In the genomic region with DNA sequence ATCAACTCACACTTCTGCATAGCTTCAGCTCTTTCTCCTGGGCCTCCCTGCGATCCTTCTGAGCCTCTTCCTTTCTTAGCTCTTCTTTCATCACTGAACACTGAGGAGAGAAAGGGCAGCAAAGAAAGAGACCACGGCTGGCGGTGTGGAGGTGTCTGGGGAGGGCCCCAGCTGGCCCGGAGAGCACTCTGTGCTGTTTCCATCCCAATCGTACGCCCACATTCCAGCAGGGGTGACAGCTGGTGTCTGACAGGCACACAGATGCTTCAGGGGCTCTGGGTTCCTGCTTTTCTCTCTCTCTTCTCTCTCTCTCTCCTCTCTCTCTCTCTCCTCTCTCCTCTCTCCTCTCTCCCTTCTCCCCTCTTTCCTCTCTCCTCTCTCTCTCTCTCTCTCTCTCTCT, we compare ENCODE assay signal across 9 mouse cellular contexts. TPM values are rescaled to one million over a fixed set of nuclear protein-coding genes. Genes with fewer than 3 reads are reported as not detected.
DNase-seq lines count a peak whose midpoint lies in the region; ATAC-seq lines count a peak whose summit lies in the region.
"Had no signal": no experiment of that assay in that cellular context is flagged by ENCODE, and none has a peak within 500 bp of the region (broad histone marks: within the 10 kb centered on the region; RNA-seq: fewer than 3 reads in every experiment).

No protein-coding gene starts in this region.

- no peaks in the 10 kb centered on the region for H3K36me3 ChIP-seq in forebrain, embryonic 15.5 days
- H3K36me3 ChIP-seq in forebrain, embryonic 16.5 days (ENCODE audit: control insufficient read depth, insufficient read depth) = no peaks in the 10 kb centered on the region
- no peaks in the 10 kb centered on the region for H3K36me3 ChIP-seq in midbrain, embryonic 10.5 days
- 0 out of 2 replicates have a peak, but pooled peaks cover 2% of the 10 kb centered on the region for H3K36me3 ChIP-seq in midbrain, embryonic 16.5 days (ENCODE audit: control insufficient read depth, insufficient read depth, low read length)

- no peak overlapping the region for H3K4me3 ChIP-seq in forebrain, embryonic 15.5 days
- H3K4me3 ChIP-seq in forebrain, embryonic 16.5 days (replicated peaks; ENCODE audit: low read length) = no peak overlapping the region
- H3K4me3 ChIP-seq in midbrain, embryonic 10.5 days = no peak overlapping the region
- H3K4me3 ChIP-seq in midbrain, embryonic 16.5 days (ENCODE audit: low read depth, low read length) = no peak overlapping the region

- 17% methylated on average over 6 of the region's 6 CpGs for WGBS in forebrain, embryonic 15.5 days
- WGBS in forebrain, embryonic 16.5 days = 25% methylated on average over 6 of the region's 6 CpGs
- WGBS in midbrain, embryonic 10.5 days = 41% methylated on average over 6 of the region's 6 CpGs
- 10% methylated on average over 6 of the region's 6 CpGs for WGBS in midbrain, embryonic 16.5 days

- no peaks in the 10 kb centered on the region for H3K27me3 ChIP-seq in forebrain, embryonic 15.5 days
- no peaks in the 10 kb centered on the region for H3K27me3 ChIP-seq in forebrain, embryonic 16.5 days (replicated peaks; ENCODE audit: control insufficient read depth, insufficient read depth, low read length)
- H3K27me3 ChIP-seq in midbrain, embryonic 10.5 days (ENCODE audit: low read depth, poor library complexity, severe bottlenecking) = no peaks in the 10 kb centered on the region
- H3K27me3 ChIP-seq in midbrain, embryonic 16.5 days (ENCODE audit: control insufficient read depth, insufficient read depth, low read depth, low read length) = no peaks in the 10 kb centered on the region

- peak; percentile 63; the same call in 1 of the 2 replicates for ATAC-seq in forebrain, embryonic 15.5 days (replicated peaks)
- no peak for ATAC-seq in forebrain, embryonic 16.5 days
- no peak for ATAC-seq in midbrain, embryonic 16.5 days
- ATAC-seq in megakaryocyte progenitor cell, adult 5-6 weeks (replicated peaks; ENCODE audit: poor library complexity) = no peak

- DNase-seq in midbrain, embryonic 10.5 days (ENCODE audit: low spot score) = no peak
- peak; percentile 82 to 87 for DNase-seq in layer of hippocampus, postnatal 36 days
- peak; percentile 57 for DNase-seq in right cerebral cortex, postnatal 14 days
- no peak for DNase-seq in kidney, postnatal 25 days
- DNase-seq: kidney, adult 9 months had no signal

- H3K27ac ChIP-seq in forebrain, embryonic 15.5 days (replicated peaks) = no peak overlapping the region
- H3K27ac ChIP-seq in forebrain, embryonic 16.5 days (ENCODE audit: low read length) = no peak overlapping the region
- H3K27ac ChIP-seq in midbrain, embryonic 10.5 days (replicated peaks) = peak overlapping the region; percentile 68
- no peak overlapping the region for H3K27ac ChIP-seq in midbrain, embryonic 16.5 days (ENCODE audit: low read length)

- peaks cover 3% of the 10 kb centered on the region; the same call in 1 of the 2 replicates for H3K9me3 ChIP-seq in forebrain, embryonic 15.5 days
- no peaks in the 10 kb centered on the region; the same call in 1 of the 2 replicates for H3K9me3 ChIP-seq in forebrain, embryonic 16.5 days (ENCODE audit: control insufficient read depth, low read length)
- peaks cover 7% of the 10 kb centered on the region; the same call in 1 of the 2 replicates for H3K9me3 ChIP-seq in midbrain, embryonic 10.5 days (replicated peaks)
- H3K9me3 ChIP-seq in midbrain, embryonic 16.5 days (replicated peaks; ENCODE audit: control insufficient read depth, low read length, poor library complexity, severe bottlenecking) = 0 out of 2 replicates have a peak, but pooled peaks cover 6% of the 10 kb centered on the region

- no peak overlapping the region for H3K4me2 ChIP-seq in forebrain, embryonic 15.5 days (replicated peaks)
- H3K4me2 ChIP-seq in forebrain, embryonic 16.5 days (ENCODE audit: low read length) = no peak overlapping the region
- no peak overlapping the region for H3K4me2 ChIP-seq in midbrain, embryonic 16.5 days (ENCODE audit: low read length)

- H3K9ac ChIP-seq in forebrain, embryonic 15.5 days (replicated peaks) = no peak overlapping the region
- H3K9ac ChIP-seq in forebrain, embryonic 16.5 days (replicated peaks; ENCODE audit: low read depth, low read length) = no peak overlapping the region
- H3K9ac ChIP-seq in midbrain, embryonic 16.5 days (ENCODE audit: low read depth, low read length) = no peak overlapping the region

- H3K4me1 ChIP-seq in forebrain, embryonic 15.5 days = 0 out of 2 replicates have a peak, but pooled peaks cover 2% of the 10 kb centered on the region
- H3K4me1 ChIP-seq in forebrain, embryonic 16.5 days (replicated peaks; ENCODE audit: control insufficient read depth, insufficient read depth, low read length) = peaks cover 3% of the 10 kb centered on the region; the same call in 1 of the 2 replicates
- H3K4me1 ChIP-seq in midbrain, embryonic 10.5 days = peaks cover 14% of the 10 kb centered on the region
- no peaks in the 10 kb centered on the region for H3K4me1 ChIP-seq in midbrain, embryonic 16.5 days (ENCODE audit: control insufficient read depth, insufficient read depth, low read length)

RNA-seq across cellular contexts. Expression of a gene that starts 50.3 kb away (rescaled TPM):
- polyA plus RNA-seq in forebrain, embryonic 15.5 days (2015; fragmentation: Nextera tagmentation; extraction: Ambion mirVana) = 1.5 and 3.7 TPM in 2 replicates
- 1.6 and 1.8 TPM in 2 replicates for polyA plus RNA-seq in forebrain, embryonic 16.5 days (2015; fragmentation: Nextera tagmentation; extraction: Ambion mirVana)
- 1.6 and 1.9 TPM in 2 replicates for polyA plus RNA-seq in midbrain, embryonic 10.5 days (2016; fragmentation: Nextera tagmentation; extraction: Ambion mirVana)
- polyA plus RNA-seq in midbrain, embryonic 16.5 days (2015; fragmentation: Nextera tagmentation; extraction: Ambion mirVana) = 4.6 and 5.3 TPM in 2 replicates
- total RNA-seq in layer of hippocampus, postnatal 36 days (2021) = 1 to 10 TPM; 8.6 to 9.7 TPM
- total RNA-seq in megakaryocyte progenitor cell, adult 5-6 weeks (2015) = 0.20 TPM in 1 of 2 replicates, not detected in the other
- total RNA-seq in megakaryocyte progenitor cell, adult 5-6 weeks (2017) = 1.2 TPM in 1 of 2 replicates, not detected in the other

Comparison
In these comparisons a context has a peak if more than half of its experiments do, and no peak if none do; other contexts are left out.
1. DNase-seq: peak in layer of hippocampus, postnatal 36 days (2 of 2) and right cerebral cortex, postnatal 14 days (single experiment); none in midbrain, embryonic 10.5 days (single experiment) and kidney, postnatal 25 days (0 of 2).